Mouse (Mus musculus) megakaryocyte, embryonic 14.5 days (primary cell): ENCODE measurements at regions not wholly inside any gene's neighbourhood (a gene's known extent, or its start where the extent isn't known, plus 50 kb on each side); places are given as distances from the start of the nearest gene placed in this dataset.

Source experiments
- FLI1 ChIP-seq: IDR thresholded peaks from 2 replicates; pipeline ENCODE4 v1.6.1; 2012; ENCODE audit warnings: low read length, inconsistent platforms, mixed read lengths
- GATA1 ChIP-seq: IDR thresholded peaks from 3 replicates; pipeline ENCODE4 v1.6.1; 2012; ENCODE audit warnings: mixed read lengths, low read length, inconsistent platforms, borderline replicate concordance

DNA sequence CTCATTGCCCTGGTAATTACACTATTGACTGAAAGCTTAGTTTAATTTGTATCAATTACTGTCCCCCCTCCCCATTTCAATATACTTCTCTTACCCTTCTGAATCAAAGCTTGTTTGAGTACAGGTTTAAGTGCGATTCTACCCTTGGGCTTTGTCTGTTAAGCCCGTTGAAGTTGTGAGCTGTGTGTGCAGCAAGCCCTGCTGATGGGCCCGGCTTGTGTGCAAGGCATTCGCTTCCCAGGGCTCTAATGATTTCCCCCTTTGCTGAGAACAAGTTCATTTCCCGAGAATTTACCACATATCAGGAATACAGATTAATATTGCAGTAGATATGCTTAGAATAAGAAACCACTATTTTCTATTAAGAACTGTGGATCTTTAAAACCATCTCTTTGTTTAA, 460.6 kb downstream of the Dok5 start:
- TF ChIP-seq GATA1 (no peak), FLI1 (no peak)
